Mouse (Mus musculus) thymus, adult 18-20 months (tissue): ENCODE results near the gene Tmem175.
"Not testable (repeated sequence)": the region's sequence is repeated elsewhere in the genome, so short reads cannot be mapped to it uniquely, and the experiment has no call there.

Experiments used
- DNase-seq, 2 experiments: peaks; one replicate each; pipeline ENCODE4 v3.0.0; 2022; ENCODE audit warnings: mixed read lengths in 2 of 2

Gene Tmem175

GRCm38 (mm10) chr5:108629634-108630483 is at the start of gene Tmem175, which contains the start of gene Gak:
TSS of gene Tmem175 (plus strand) at chr5:108629770.
TSS of gene Gak (minus strand) at chr5:108629755.
- DNase-seq, result peak; percentile 88 to 89

DNA sequence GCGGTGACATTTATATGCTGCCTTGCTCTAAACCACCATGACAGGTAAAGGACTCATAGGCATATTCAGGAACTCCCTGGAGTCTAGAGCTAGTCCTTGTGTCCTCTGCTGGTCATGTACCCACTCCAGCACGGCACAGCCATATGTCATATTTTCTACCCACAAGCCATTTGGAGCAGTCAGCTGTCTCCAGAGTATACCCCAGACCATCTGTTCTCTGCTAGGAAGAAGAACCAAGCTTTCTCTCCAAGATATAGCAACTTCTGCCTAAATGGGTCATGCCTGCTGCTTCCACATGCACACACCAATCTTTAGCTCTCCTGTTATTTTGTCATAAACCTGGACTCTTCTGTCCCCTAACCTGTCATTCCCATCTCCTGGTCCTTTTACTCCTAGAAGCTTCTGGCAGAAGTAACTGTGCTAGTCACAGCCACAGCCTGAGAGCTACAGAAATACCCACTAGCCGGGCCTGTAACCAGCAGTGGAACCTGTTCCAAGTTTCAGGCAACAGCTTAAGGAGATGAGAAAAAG is 48.1 kb upstream of the Tmem175 start:
- no peak for DNase-seq

DNA sequence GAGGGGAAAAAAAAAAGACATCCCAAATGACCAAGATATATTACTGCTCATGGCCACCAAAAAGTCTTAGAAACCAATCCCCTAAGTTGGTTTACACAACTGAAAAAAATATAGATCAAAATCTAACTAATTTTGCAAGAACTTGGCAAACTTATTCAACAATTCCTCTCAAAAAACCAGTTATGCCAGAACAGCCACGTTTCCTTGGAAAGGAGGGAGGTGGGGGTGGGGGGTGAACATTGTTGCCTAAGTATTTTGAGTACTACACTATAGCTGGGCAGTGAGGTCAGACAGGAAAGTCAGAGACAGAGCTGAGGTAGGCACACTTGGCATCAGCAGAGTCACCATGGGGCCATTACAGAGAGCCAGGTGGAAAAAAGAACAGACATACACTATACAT is 29.6 kb upstream of the Tmem175 start:
- no peak for DNase-seq

DNA sequence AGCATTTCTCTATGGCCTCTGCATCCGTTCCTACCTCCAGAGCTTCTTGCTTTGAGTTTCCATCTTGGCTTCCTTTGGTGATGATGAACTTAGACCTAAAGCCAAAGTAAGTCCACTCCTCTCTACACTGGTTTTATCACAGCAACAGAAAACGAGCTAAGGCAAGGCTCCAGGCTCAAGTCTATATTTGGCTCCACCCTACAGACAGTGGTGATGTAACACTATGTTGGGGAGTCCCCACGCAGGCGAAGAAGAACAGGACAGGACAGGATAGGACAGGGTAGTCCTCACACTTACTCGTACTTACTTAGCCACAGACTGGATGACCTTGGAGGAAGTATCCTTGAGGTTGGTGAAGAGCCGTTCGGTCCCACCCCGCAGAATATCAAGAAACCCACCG is 27.0 kb upstream of the Tmem175 start:
- DNase-seq, result no peak

DNA sequence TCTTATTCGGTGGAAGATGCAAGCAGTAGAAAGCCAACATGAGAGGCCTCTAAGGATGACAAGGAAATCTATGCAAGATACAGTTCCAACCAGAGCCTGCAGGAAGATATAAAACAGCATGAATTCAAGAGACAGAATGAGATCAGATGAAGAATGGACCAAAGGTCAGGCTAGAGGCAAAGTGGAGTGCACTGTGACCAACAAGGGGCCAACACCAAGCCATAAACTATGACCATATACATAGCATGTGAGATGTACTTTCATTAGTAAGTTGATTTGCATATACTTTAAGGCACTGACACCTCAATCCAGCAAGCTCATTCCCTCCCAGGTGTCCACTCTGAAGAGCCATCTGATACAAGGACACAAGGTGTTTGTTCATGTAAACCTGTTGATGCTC is 19.1 kb upstream of the Tmem175 start:
- no peak for DNase-seq

DNA sequence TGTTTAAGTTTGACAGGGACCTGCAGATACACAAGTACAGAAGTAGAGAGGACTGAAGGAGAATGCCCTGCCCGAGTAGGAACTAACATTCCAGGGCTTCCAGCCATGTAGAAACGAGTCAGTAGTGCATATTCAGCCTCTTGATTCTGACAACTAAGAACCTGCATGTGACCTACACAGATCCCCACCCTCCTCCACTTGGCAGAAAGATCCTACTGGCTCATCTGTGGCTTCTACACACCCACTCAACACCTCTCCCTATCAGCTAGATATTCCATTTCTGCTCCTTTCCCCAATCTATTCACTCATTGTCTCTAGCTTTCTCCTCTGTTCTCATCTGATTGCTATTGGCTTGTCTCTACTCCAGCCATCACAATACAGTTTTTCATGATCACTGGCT is 7.7 kb upstream of the Tmem175 start:
- DNase-seq, result no peak

GRCm38 (mm10) chr5:108626050-108626660 is 3.4 kb upstream of the Tmem175 start:
- DNase-seq, result no peak

DNA sequence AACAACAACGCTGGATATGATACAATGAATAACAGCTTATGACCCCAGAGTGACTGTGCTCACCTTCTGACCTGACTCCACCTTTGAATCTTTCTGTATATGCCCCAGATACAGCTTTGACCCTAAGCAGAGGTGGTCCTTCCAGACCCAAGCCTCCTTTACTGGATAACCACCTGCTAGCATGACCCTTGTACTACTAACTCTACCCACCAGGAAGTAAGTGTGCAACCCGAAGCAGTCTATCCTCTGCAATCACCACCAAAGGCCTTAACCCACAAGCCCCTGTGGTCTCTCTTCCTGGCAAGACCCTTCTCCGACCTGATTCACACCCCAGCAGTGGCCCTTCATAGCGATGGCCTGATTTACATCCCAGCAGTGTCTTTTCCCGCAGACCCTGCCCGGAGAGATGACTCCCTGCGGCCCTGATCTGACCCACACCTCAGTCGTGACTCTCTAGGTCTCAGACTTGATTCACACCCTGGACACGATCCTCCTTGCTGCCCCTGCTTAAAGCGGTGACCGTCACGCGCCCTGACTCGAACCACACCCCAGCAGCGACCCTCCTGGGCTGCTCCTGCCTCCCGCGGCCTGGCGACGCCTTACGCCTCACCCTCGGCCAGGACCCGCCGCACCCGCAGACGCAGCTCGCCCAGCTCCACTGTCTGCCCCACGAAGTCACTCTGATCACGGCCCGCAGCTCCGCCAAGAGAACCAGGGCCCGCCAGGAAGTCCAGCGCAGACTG is 508 bp upstream of the Tmem175 start:
- DNase-seq, result peak in 1 of 2 experiments; percentile 15

DNA sequence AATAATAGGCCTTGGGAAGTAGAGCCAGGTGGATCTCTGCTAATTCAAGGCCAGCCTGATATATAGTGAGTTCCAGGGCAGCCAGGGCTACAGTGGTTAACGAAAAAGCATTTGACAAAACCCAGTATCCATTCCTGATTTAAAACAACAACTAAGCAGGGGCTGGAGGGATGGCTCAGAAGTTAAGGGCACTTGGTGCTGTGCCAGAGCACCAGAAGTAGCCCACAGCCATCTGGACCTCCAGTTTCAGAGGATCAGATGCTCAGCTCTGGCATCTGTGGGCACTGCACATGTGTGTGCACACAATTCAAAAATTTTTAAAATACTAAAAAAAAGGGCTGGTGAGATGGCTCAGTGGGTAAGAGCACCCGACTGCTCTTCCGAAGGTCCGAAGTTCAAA is 4.1 kb downstream of the Tmem175 start:
- DNase-seq, result no peak

- not testable (repeated sequence) for DNase-seq
Measured at GRCm38 (mm10) chr5:108634088-108634487, 4.5 kb downstream of the Tmem175 start.

GRCm38 (mm10) chr5:108636172-108636571 is 6.6 kb downstream of the Tmem175 start:
- DNase-seq, result no peak

DNA sequence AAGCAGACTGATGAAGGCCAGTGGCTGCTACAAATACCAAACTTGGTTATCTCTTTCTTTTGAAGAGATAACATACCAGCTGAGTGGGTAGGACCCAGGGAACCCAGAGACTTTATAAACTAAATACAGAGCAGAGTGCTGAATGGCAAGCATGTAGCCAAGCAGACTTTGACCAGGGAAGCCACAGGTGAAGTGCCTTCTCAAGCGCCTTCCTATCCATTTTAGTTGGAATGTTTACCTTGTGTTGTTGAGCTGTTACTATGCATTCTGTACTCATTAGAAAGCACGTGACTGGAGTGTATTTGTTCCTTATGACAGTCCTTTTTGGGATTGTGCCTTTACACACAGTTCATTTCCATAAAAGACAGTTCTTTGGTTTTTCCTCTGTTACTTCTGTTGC is 14.1 kb downstream of the Tmem175 start:
- no peak for DNase-seq

GRCm38 (mm10) chr5:108645651-108646342 is 16.2 kb downstream of the Tmem175 start:
- DNase-seq, result no peak

GRCm38 (mm10) chr5:108646343-108646660 is 16.7 kb downstream of the Tmem175 start:
- DNase-seq, result no peak

DNA sequence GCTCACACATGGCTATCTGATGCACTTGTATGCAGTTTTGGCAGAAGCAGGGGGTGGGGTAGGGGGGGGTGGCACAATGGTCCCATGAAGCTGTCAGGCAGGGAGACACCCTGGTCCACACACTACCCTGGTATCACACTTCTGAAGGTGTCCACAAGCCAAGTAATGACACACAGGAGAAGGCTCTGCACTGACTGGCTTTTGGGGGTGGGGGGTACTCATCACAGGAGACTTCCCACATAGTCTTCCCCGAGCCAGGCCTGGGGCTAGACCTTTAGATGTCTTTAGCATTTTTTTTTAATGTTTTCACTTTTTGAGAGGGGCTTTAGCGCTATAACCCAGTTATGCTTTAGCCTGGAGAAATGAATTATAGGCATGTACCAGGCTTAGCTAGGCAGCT is 17.7 kb downstream of the Tmem175 start:
- no peak for DNase-seq

DNA sequence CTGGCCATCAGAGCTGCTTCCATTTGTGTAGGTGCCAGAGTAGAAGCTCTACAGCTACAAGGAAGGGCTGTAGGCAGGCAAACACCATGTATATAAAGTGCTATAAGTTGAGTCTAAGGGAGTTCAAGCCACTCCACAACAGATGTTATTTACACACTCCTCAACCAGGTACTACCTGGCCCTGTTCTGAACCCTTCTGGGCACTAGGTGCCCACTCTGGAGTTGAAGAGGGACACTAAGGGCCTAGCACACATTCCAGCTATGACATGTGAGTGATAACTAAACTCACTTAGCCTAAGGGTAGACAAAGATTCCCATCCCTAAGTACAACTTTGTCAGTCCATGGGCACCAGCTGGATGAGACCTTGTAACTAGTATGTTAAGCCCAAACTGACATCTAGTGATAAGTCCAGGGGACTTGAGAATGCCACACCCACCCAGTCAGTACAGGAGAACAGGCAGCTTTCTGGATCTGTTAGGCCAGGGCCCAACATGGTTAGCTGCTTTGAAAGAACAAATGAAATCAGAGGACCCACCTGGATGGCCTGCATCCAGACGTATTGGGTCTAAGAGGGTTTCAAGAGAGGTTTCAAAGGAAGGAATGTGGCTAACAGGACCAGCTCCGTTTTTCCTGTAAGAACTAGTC is 18.4 kb downstream of the Tmem175 start:
- no peak for DNase-seq

DNA sequence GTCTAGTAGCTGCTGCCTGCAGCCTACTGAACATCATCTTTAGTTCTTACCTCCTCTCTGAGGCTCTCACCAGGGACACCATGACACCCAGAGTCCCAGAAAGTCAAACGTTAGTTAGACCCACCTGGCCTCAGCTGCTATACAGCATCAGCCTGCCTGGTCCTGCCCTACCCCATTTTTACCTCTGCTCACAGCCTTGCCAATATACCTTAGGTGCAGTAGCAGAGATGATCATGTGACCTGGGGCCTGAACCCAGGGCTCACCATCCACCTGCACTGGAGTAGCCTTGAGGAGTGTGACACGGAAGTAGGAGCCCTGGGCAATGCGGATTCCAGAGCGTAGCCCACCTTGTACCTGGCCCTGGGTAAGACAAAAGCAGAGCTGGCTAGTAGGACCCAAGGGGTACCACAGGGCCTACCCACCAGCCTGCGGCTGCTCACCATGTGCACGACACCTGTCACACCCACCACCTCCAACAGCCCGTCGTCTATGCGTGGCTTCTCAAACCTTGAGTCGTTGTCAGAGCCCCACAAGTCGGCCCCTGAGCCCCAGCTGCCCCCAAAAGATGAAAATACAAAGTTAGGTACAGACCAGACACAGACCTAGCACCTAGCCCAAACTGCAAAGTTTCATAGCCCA is 19.5 kb downstream of the Tmem175 start:
- no peak for DNase-seq

DNA sequence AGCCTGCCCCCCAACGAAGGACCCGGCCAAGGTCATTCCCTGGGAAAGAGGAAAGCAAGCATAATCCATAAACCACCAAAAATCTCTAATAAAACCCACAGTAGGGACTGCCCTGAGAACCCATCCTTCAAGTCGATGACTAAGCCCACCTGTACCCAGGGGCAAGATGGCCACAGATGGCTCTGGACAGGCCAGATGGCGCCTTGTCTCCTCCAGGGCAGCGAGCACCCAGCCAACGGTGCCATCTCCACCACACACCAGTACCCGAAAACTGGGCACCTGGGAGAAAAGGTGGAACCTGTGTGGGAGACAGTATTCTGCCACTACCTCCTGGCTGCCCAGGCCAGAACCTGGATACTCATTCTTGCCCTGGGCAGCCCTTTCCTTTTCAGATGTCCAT is 20.8 kb downstream of the Tmem175 start:
- no peak for DNase-seq

DNA sequence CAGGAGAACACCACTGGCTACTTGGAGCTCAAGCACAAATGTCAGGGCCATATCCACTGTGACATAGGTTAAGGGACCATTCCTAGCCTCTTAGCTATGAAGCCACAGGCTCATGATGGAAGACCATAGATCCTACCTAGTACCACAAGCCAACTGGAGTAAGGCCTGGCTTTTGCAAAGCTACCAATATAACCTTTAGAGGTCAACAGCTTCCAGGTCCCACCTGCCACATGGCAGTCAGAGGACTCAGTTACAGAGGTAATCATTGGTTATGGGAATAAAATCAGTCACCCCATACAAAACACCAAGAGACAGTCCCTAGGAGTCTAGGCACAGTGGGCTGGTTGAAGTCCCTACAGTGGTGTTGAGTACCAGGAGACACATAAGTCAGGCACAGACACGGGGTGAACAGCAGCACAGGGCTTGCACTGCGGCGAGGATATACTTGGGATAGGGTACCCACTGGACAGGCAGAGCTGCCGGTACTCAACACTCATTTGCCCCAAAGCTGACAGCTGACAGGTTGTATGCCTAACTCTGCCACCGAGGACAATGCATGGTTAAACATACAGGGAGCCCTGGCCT is 21.7 kb downstream of the Tmem175 start:
- DNase-seq, result no peak

DNA sequence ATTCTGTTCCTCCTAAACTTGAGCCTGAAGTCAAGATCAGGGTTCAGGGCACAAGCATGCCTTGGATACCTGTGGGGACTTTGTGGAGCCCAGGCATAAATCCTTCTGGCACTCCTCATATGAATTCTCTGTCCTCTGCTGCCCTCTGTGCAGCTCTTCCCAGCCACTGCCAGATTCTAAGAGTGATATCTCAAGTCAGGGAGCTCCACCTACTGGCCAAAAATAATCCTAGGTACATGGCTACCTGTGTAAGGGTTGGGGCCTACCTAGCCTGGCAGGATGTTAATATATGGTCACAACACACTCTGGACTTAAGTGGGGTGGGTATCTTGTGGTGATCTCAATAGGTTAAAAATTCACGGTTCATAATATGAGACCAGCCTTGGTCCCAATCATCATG is 22.3 kb downstream of the Tmem175 start:
- DNase-seq, result no peak

GRCm38 (mm10) chr5:108653341-108653740 is 23.8 kb downstream of the Tmem175 start:
- DNase-seq, result no peak
